Mouse (Mus musculus) liver, embryonic 11.5 days (tissue): ENCODE measurements around the gene Rnaseh2c. TPM values are rescaled to one million over a fixed set of nuclear protein-coding genes. Genes with fewer than 3 reads are reported as not detected.

ENCODE experiments used
- ATAC-seq: fragments of 200-750 bp; cut with Nextera tagmentation; replicated peaks from 2 replicates; pipeline ENCODE4 v1.8.0; 2017; ENCODE audit warnings: moderate number of reproducible peaks, mild to moderate bottlenecking, moderate TSS enrichment, moderate library complexity; ENCODE audit not compliant: low FRiP score
- DNase-seq: peaks from one replicate; pipeline ENCODE4 v3.0.0-alpha.2; 2017; ENCODE audit warnings: low spot score
- H3K27ac ChIP-seq: fragments of 300-500 bp; sonication (generic); 2 replicates; pipeline ENCODE4 v1.5.1; 2014; ENCODE audit warnings: mild to moderate bottlenecking, low read depth, low read length, control low read depth
- H3K27me3 ChIP-seq: fragments of 300-500 bp; sonication (generic); replicated peaks from 2 replicates; pipeline ENCODE4 v1.6.1; 2014; ENCODE audit warnings: low read length, mixed read lengths; ENCODE audit not compliant: control insufficient read depth, insufficient read depth
- H3K36me3 ChIP-seq: fragments of 300-500 bp; sonication (generic); 2 replicates; pipeline ENCODE4 v1.6.1; 2014; ENCODE audit warnings: mild to moderate bottlenecking, low read length, moderate library complexity, mixed read lengths; ENCODE audit not compliant: control insufficient read depth, insufficient read depth
- H3K4me1 ChIP-seq: fragments of 300-500 bp; sonication (generic); replicated peaks from 2 replicates; pipeline ENCODE4 v1.6.1; 2014; ENCODE audit warnings: low read length, mixed read lengths; ENCODE audit not compliant: control insufficient read depth, insufficient read depth
- H3K4me2 ChIP-seq: fragments of 300-500 bp; sonication (generic); 2 replicates; pipeline ENCODE4 v1.6.1; 2014; ENCODE audit warnings: mild to moderate bottlenecking, control low read depth, moderate library complexity
- H3K4me3 ChIP-seq: fragments of 300-500 bp; sonication (generic); 2 replicates; pipeline ENCODE4 v1.5.1; 2014; ENCODE audit warnings: low read depth, low read length, control low read depth
- H3K9ac ChIP-seq: fragments of 300-500 bp; sonication (generic); 2 replicates; pipeline ENCODE4 v1.6.1; 2014; ENCODE audit warnings: low read depth, low read length, control low read depth
- H3K9me3 ChIP-seq: fragments of 300-500 bp; sonication (generic); 2 replicates; pipeline ENCODE4 v1.6.1; 2016; ENCODE audit warnings: low read length, inconsistent platforms, mixed read lengths; ENCODE audit not compliant: control insufficient read depth
- WGBS: fragments of 180-500 bp; shearing (Covaris S2); extraction: QIAGEN DNeasy Blood & Tissue Kit; methylation state at CpG from one replicate; pipeline ENCODE4 v1.1.7; 2014; 5-methylcytosine and 5-hydroxymethylcytosine counted together
- polyA plus RNA-seq: library from polyadenylated mRNA; unstranded; fragments of >200 nt; fragmentation: Nextera tagmentation; extraction: Ambion mirVana; gene quantifications from 2 replicates; pipeline ENCODE4 v1.2.1, GENCODE M21; 2014

Rnaseh2c gene
- polyA plus RNA-seq, 1 experiment from 2014 or later = 189 TPM

- peaks cover 62% of the 10 kb centered on the region for H3K36me3 ChIP-seq
- peaks cover 24% of the 10 kb centered on the region for H3K4me1 ChIP-seq
- H3K27me3 ChIP-seq = no peaks in the 10 kb centered on the region
- no peak for ATAC-seq
- no peak overlapping the region for H3K9ac ChIP-seq
- 91% methylated on average over 9 of the region's 9 CpGs for WGBS
- DNase-seq = no peak
- H3K27ac ChIP-seq = no peak overlapping the region
- H3K4me3 ChIP-seq = no peak overlapping the region
- H3K9me3 ChIP-seq = no peaks in the 10 kb centered on the region
- no peak overlapping the region for H3K4me2 ChIP-seq
Observed at GRCm38 (mm10) chr19:5645280-5645679, 43.6 kb downstream of the Rnaseh2c start.

- Histone ChIP-seq H3K27ac (no peak overlapping the region), H3K27me3 (no peaks in the 10 kb centered on the region), H3K9ac (no peak overlapping the region), H3K9me3 (no peaks in the 10 kb centered on the region), H3K36me3 (peaks cover 58% of the 10 kb centered on the region), H3K4me1 (peaks cover 21% of the 10 kb centered on the region), H3K4me3 (no peak overlapping the region), H3K4me2 (no peak overlapping the region)
- 92% methylated on average over 8 of the region's 8 CpGs for WGBS
- no peak for ATAC-seq
- no peak for DNase-seq
Observed at GRCm38 (mm10) chr19:5646731-5647330, 45.2 kb downstream of the Rnaseh2c start.

- Histone ChIP-seq H3K4me2 (no peak overlapping the region; the same call in 1 of the 2 replicates), H3K36me3 (peaks cover 54% of the 10 kb centered on the region), H3K27me3 (no peaks in the 10 kb centered on the region), H3K9ac (peak overlapping the region; percentile 39; the same call in 1 of the 2 replicates), H3K4me3 (no peak overlapping the region), H3K27ac (peak overlapping the region; percentile 75), H3K9me3 (no peaks in the 10 kb centered on the region), H3K4me1 (peaks cover 27% of the 10 kb centered on the region)
- WGBS = 91% methylated on average over 6 of the region's 6 CpGs
- ATAC-seq (no peak), DNase-seq (no peak)
Observed at GRCm38 (mm10) chr19:5647791-5648190, 46.1 kb downstream of the Rnaseh2c start.

- Histone ChIP-seq H3K4me2 (peak overlapping the region; percentile 79), H3K4me3 (peak overlapping the region; percentile 25), H3K36me3 (peaks cover 50% of the 10 kb centered on the region), H3K27me3 (no peaks in the 10 kb centered on the region), H3K9me3 (no peaks in the 10 kb centered on the region), H3K27ac (peak overlapping the region; percentile 75), H3K9ac (peak overlapping the region; percentile 39), H3K4me1 (peaks cover 27% of the 10 kb centered on the region)
- DNase-seq (peak; percentile 82), ATAC-seq (peak; percentile 80)
- WGBS = 13% methylated on average over 26 of the region's 26 CpGs
Observed at GRCm38 (mm10) chr19:5648401-5649297, 47.0 kb downstream of the Rnaseh2c start.

- Histone ChIP-seq H3K4me2 (peak overlapping the region; percentile 79), H3K9ac (peak overlapping the region; percentile 39), H3K36me3 (peaks cover 52% of the 10 kb centered on the region), H3K27ac (peak overlapping the region; percentile 75), H3K4me3 (peak overlapping the region; percentile 25), H3K4me1 (peaks cover 31% of the 10 kb centered on the region), H3K27me3 (no peaks in the 10 kb centered on the region), H3K9me3 (no peaks in the 10 kb centered on the region)
- ATAC-seq (no peak; the same call in 1 of the 2 replicates), DNase-seq (no peak)
- 47% methylated on average over 6 of the region's 6 CpGs for WGBS
Observed at GRCm38 (mm10) chr19:5649298-5649741, 47.6 kb downstream of the Rnaseh2c start.

GRCm38 (mm10) chr19:5651502-5652274, 50.0 kb downstream of the Rnaseh2c start:
- 0 out of 2 replicates have a peak, but pooled peaks cover 3% of the 10 kb centered on the region for H3K27me3 ChIP-seq
- no peak overlapping the region for H3K4me3 ChIP-seq
- 0 out of 2 replicates have a peak overlapping the region, but pooled peaks have one; percentile 7 for H3K9ac ChIP-seq
- no peaks in the 10 kb centered on the region for H3K9me3 ChIP-seq
- no peak overlapping the region; the same call in 1 of the 2 replicates for H3K27ac ChIP-seq
- peaks cover 39% of the 10 kb centered on the region for H3K36me3 ChIP-seq
- 0 out of 2 replicates have a peak overlapping the region, but pooled peaks have one; percentile 13 for H3K4me2 ChIP-seq
- 65% methylated on average over 13 of the region's 13 CpGs for WGBS
- H3K4me1 ChIP-seq = peaks cover 31% of the 10 kb centered on the region
- ATAC-seq (peak; percentile 50; the same call in 1 of the 2 replicates), DNase-seq (no peak)

GRCm38 (mm10) chr19:5652570-5652969, 50.9 kb downstream of the Rnaseh2c start:
- 86% methylated on average over 6 of the region's 6 CpGs for WGBS
- H3K4me3 ChIP-seq = no peak overlapping the region
- DNase-seq (no peak), ATAC-seq (no peak)
- H3K27me3 ChIP-seq = 0 out of 2 replicates have a peak, but pooled peaks cover 3% of the 10 kb centered on the region
- H3K9me3 ChIP-seq = no peaks in the 10 kb centered on the region
- H3K4me2 ChIP-seq = no peak overlapping the region
- H3K27ac ChIP-seq = no peak overlapping the region
- H3K36me3 ChIP-seq = peaks cover 30% of the 10 kb centered on the region
- H3K4me1 ChIP-seq = peaks cover 31% of the 10 kb centered on the region
- H3K9ac ChIP-seq = no peak overlapping the region
